Comparison of ENCODE assay signal across 8 mouse cellular contexts in the genomic region with DNA sequence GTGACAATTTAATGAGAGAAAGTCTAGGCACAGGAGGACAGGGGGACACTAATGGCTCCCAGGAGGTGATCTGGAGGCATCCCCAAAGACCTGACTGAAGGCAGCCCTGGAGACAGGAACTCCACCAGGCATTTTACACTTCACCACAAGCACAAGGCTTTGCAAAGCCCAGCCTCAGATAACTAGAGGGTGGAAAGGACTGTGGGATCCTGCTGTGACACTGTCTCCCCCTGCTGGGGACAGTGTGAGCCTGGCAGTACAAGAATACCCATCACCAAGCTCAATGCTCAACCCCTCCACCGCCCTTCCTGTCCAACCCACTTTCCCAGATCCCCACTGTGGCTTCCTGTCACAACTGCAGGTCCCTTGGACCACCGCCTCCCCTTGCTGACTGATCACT.
A peak's percentile ranks its signal among the peaks of the same experiment; 100 is the strongest.
DNase-seq lines count a peak whose midpoint lies in the region; ATAC-seq and TF ChIP-seq lines count a peak whose summit lies in the region.

No protein-coding gene starts in this region.

- no peak for ATAC-seq in liver, embryonic 11.5 days (replicated peaks; ENCODE audit: low FRiP score)
- ATAC-seq in forebrain, embryonic 11.5 days (replicated peaks; ENCODE audit: low FRiP score), result peak; percentile 71
- ATAC-seq in kidney, embryonic 15.5 days (replicated peaks; ENCODE audit: low FRiP score), result 0 out of 2 replicates have a peak, but pooled peaks have one; percentile 47
- no peak for ATAC-seq in limb, embryonic 11.5 days (ENCODE audit: insufficient number of reproducible peaks, low FRiP score, low TSS enrichment, low read depth)

- H3K79me2 ChIP-seq in liver, adult 2 months (ENCODE audit: control insufficient read depth, insufficient read depth, low read length), result no peaks in the 10 kb centered on the region

- H3K9ac ChIP-seq in liver, adult 2 months (ENCODE audit: low read depth, low read length), result no peak overlapping the region
- no peak overlapping the region for H3K9ac ChIP-seq in liver, embryonic 11.5 days (ENCODE audit: low read depth, low read length)
- no peak overlapping the region for H3K9ac ChIP-seq in forebrain, embryonic 11.5 days (ENCODE audit: low read length)
- no peak overlapping the region for H3K9ac ChIP-seq in kidney, embryonic 15.5 days
- H3K9ac ChIP-seq in limb, embryonic 11.5 days (ENCODE audit: low read length), result no peak overlapping the region

- H3K36me3 ChIP-seq in liver, adult 2 months (ENCODE audit: control insufficient read depth, insufficient read depth, low read length), result no peaks in the 10 kb centered on the region
- H3K36me3 ChIP-seq in liver, embryonic 11.5 days (ENCODE audit: control insufficient read depth, insufficient read depth, low read length), result no peaks in the 10 kb centered on the region
- no peaks in the 10 kb centered on the region for H3K36me3 ChIP-seq in forebrain, embryonic 11.5 days (ENCODE audit: control insufficient read depth, insufficient read depth, low read length)
- H3K36me3 ChIP-seq in kidney, embryonic 15.5 days, result no peaks in the 10 kb centered on the region
- H3K36me3 ChIP-seq in limb, embryonic 11.5 days (ENCODE audit: control insufficient read depth, insufficient read depth, low read length), result no peaks in the 10 kb centered on the region

- TF ChIP-seq POLR2A in liver, adult 2 months (IDR thresholded peaks at IDR 0.05; ENCODE audit: extremely low read depth, insufficient read depth, low read length), result no peak

- no peaks in the 10 kb centered on the region for H3K4me1 ChIP-seq in liver, adult 2 months (ENCODE audit: control insufficient read depth, insufficient read depth, low read length)
- no peaks in the 10 kb centered on the region for H3K4me1 ChIP-seq in liver, embryonic 11.5 days (replicated peaks; ENCODE audit: control insufficient read depth, insufficient read depth, low read length)
- peaks cover 7% of the 10 kb centered on the region for H3K4me1 ChIP-seq in forebrain, embryonic 11.5 days (replicated peaks; ENCODE audit: control insufficient read depth, insufficient read depth, low read length)
- peaks cover 9% of the 10 kb centered on the region; the same call in 1 of the 2 replicates for H3K4me1 ChIP-seq in kidney, embryonic 15.5 days
- no peaks in the 10 kb centered on the region for H3K4me1 ChIP-seq in limb, embryonic 11.5 days (ENCODE audit: control insufficient read depth, insufficient read depth, low read length)

- no peak for DNase-seq in liver, adult 2 months (ENCODE audit: extremely low read depth, low read depth, low spot score)
- no peak for DNase-seq in liver, embryonic 11.5 days (ENCODE audit: low spot score)
- peak; percentile 83 for DNase-seq in brain, adult 2 months (ENCODE audit: low read depth, low spot score)
- peak; percentile 86 for DNase-seq in forebrain, embryonic 11.5 days (ENCODE audit: low spot score)
- DNase-seq in limb, embryonic 11.5 days (ENCODE audit: low spot score), result peak; percentile 47
- peak; percentile 75 for DNase-seq in right cerebral cortex, postnatal 14 days
- DNase-seq in gastrocnemius, postnatal 4 days (ENCODE audit: low spot score in 2 of 2), result no peak

- no peak overlapping the region for H3K27ac ChIP-seq in liver, adult 2 months (replicated peaks; ENCODE audit: insufficient read depth, low read depth, low read length)
- no peak overlapping the region for H3K27ac ChIP-seq in liver, embryonic 11.5 days (ENCODE audit: low read depth, low read length)
- H3K27ac ChIP-seq in forebrain, embryonic 11.5 days (ENCODE audit: low read depth, low read length), result no peak overlapping the region
- no peak overlapping the region for H3K27ac ChIP-seq in kidney, embryonic 15.5 days
- no peak overlapping the region for H3K27ac ChIP-seq in limb, embryonic 11.5 days (replicated peaks; ENCODE audit: low read depth, low read length)

- no peak overlapping the region for H3K4me3 ChIP-seq in liver, adult 2 months (ENCODE audit: insufficient read depth, low read depth, low read length)
- H3K4me3 ChIP-seq in liver, embryonic 11.5 days (ENCODE audit: low read depth, low read length), result no peak overlapping the region
- H3K4me3 ChIP-seq in forebrain, embryonic 11.5 days (ENCODE audit: low read depth, low read length), result no peak overlapping the region
- H3K4me3 ChIP-seq in kidney, embryonic 15.5 days (replicated peaks), result no peak overlapping the region
- H3K4me3 ChIP-seq in limb, embryonic 11.5 days (ENCODE audit: low read depth, low read length), result no peak overlapping the region

- WGBS in liver, adult 2 months, result 29% methylated on average over 2 of the region's 2 CpGs
- 33% methylated on average over 2 of the region's 2 CpGs for WGBS in liver, embryonic 11.5 days
- WGBS in forebrain, embryonic 11.5 days, result 35% methylated on average over 2 of the region's 2 CpGs
- 37% methylated on average over 2 of the region's 2 CpGs for WGBS in kidney, embryonic 15.5 days
- WGBS in limb, embryonic 11.5 days, result 34% methylated on average over 2 of the region's 2 CpGs

- H3K9me3 ChIP-seq in liver, embryonic 11.5 days (ENCODE audit: control insufficient read depth, low read length), result no peaks in the 10 kb centered on the region
- H3K9me3 ChIP-seq in forebrain, embryonic 11.5 days (ENCODE audit: control insufficient read depth, low read length), result no peaks in the 10 kb centered on the region
- no peaks in the 10 kb centered on the region for H3K9me3 ChIP-seq in kidney, embryonic 15.5 days (replicated peaks)
- no peaks in the 10 kb centered on the region for H3K9me3 ChIP-seq in limb, embryonic 11.5 days (ENCODE audit: control insufficient read depth, low read length)

- H3K4me2 ChIP-seq in liver, embryonic 11.5 days, result no peak overlapping the region
- no peak overlapping the region for H3K4me2 ChIP-seq in forebrain, embryonic 11.5 days (ENCODE audit: low read depth, low read length, severe bottlenecking)
- H3K4me2 ChIP-seq in kidney, embryonic 15.5 days, result no peak overlapping the region
- H3K4me2 ChIP-seq in limb, embryonic 11.5 days (ENCODE audit: low read depth, severe bottlenecking), result no peak overlapping the region

- no peaks in the 10 kb centered on the region for H3K27me3 ChIP-seq in liver, adult 2 months (ENCODE audit: control insufficient read depth, insufficient read depth, low read length)
- no peaks in the 10 kb centered on the region for H3K27me3 ChIP-seq in liver, embryonic 11.5 days (replicated peaks; ENCODE audit: control insufficient read depth, insufficient read depth, low read length)
- peaks cover 2% of the 10 kb centered on the region; the same call in 1 of the 2 replicates for H3K27me3 ChIP-seq in forebrain, embryonic 11.5 days (ENCODE audit: control insufficient read depth, insufficient read depth, low read length)
- peaks cover 5% of the 10 kb centered on the region; the same call in 1 of the 2 replicates for H3K27me3 ChIP-seq in kidney, embryonic 15.5 days
- no peaks in the 10 kb centered on the region for H3K27me3 ChIP-seq in limb, embryonic 11.5 days (ENCODE audit: control insufficient read depth, insufficient read depth, low read length)

- peak; percentile 72 for TF ChIP-seq CTCF in liver, adult 2 months (IDR thresholded peaks at IDR 0.05; ENCODE audit: low read depth, low read length)

Comparison
In these comparisons a context has a peak if more than half of its experiments do, and no peak if none do; other contexts are left out.
1. DNase-seq: peak in brain, adult 2 months (single experiment), forebrain, embryonic 11.5 days (single experiment), limb, embryonic 11.5 days (single experiment) and right cerebral cortex, postnatal 14 days (single experiment); none in liver, adult 2 months (single experiment), liver, embryonic 11.5 days (single experiment) and gastrocnemius, postnatal 4 days (0 of 2).
2. ATAC-seq: peak in forebrain, embryonic 11.5 days (single experiment) and kidney, embryonic 15.5 days (single experiment); none in liver, embryonic 11.5 days (single experiment) and limb, embryonic 11.5 days (single experiment).